Mouse (Mus musculus) hindbrain, embryonic 10.5 days (tissue): ENCODE results near the gene Svep1. TPM values are rescaled to one million over a fixed set of nuclear protein-coding genes. Genes with fewer than 3 reads are reported as not detected.

Experiments
- DNase-seq: peaks from one replicate; pipeline ENCODE4 v3.0.0-alpha.2; 2017; ENCODE audit warnings: low spot score
- H3K27ac ChIP-seq: fragments of 300-500 bp; sonication (generic); 2 replicates; pipeline ENCODE4 v1.5.1; 2016; ENCODE audit warnings: mild to moderate bottlenecking, moderate library complexity
- H3K27me3 ChIP-seq: fragments of 300-500 bp; sonication (generic); 2 replicates; pipeline ENCODE4 v1.6.1; 2016; ENCODE audit warnings: mild to moderate bottlenecking; ENCODE audit not compliant: poor library complexity, insufficient read depth, severe bottlenecking
- H3K36me3 ChIP-seq: fragments of 300-500 bp; sonication (generic); 2 replicates; pipeline ENCODE4 v1.6.1; 2016; ENCODE audit warnings: mild to moderate bottlenecking, moderate library complexity
- H3K4me1 ChIP-seq: fragments of 300-500 bp; sonication (generic); replicated peaks from 2 replicates; pipeline ENCODE4 v1.6.1; 2016; ENCODE audit warnings: mild to moderate bottlenecking
- H3K4me3 ChIP-seq: fragments of 300-500 bp; sonication (generic); 2 replicates; pipeline ENCODE4 v1.5.1; 2016; ENCODE audit warnings: mild to moderate bottlenecking, moderate library complexity
- H3K9me3 ChIP-seq: fragments of 300-500 bp; sonication (generic); 2 replicates; pipeline ENCODE4 v1.6.1; 2016; ENCODE audit warnings: mild to moderate bottlenecking, moderate library complexity
- WGBS: fragments of 180-500 bp; shearing (Covaris S2); methylation state at CpG from one replicate; pipeline ENCODE4 v1.1.7; 2016; 5-methylcytosine and 5-hydroxymethylcytosine counted together
- polyA plus RNA-seq: library from polyadenylated mRNA; unstranded; fragments of >200 nt; fragmentation: Nextera tagmentation; extraction: Ambion mirVana; gene quantifications from 2 replicates; pipeline ENCODE4 v1.2.1, GENCODE M21; 2016

Svep1 gene
- polyA plus RNA-seq, 1 experiment from 2014 or later, result 2.7 TPM

DNA sequence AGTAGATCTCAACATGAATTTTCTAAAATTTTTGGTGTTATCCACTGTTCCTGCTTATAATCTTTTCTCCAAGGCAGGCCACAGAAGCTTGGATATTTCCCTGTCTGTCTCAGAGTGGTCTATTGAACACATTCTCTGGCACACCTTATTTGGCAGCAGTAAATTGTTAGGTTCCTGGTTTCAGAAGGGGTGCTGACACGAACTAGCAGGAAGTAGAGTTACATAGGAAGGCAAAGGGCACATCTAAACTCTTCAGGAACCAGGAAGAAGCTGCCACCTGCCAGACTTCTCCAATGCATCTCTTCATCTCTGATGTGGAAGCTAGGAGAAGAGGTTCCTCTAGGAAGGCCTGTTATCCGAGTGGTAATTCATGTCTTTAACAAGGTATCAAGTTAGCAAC is 141.9 kb downstream of the Svep1 start:
- no peaks in the 10 kb centered on the region for H3K9me3 ChIP-seq
- no peaks in the 10 kb centered on the region for H3K27me3 ChIP-seq
- WGBS, result 74% methylated on average over 2 of the region's 2 CpGs

DNA sequence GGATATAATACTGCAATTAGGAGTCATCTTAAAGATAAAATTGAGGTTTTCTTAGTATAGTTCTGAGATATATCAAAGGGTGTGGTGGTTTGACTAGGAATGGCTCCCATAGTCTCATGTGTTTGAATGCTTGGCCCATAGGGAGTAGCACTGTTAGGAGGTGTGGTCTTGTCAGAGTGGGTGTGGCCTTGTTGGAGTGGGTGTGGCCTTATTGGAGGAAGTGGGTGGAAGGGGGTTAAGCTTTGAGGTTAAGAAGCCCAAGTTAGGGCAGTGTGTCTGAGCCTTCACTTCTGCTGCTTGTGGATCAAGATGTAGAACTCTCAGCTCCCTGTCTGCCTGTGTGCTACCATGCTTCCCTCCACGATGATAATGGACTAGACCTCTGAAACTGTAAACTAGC is 143.7 kb downstream of the Svep1 start:
- H3K4me1 ChIP-seq, result no peaks in the 10 kb centered on the region
- no peak for DNase-seq
- no peak overlapping the region for H3K4me3 ChIP-seq
- H3K27ac ChIP-seq, result no peak overlapping the region
- 95% methylated on average over 1 of the region's 1 CpGs for WGBS
- no peaks in the 10 kb centered on the region for H3K27me3 ChIP-seq
- no peaks in the 10 kb centered on the region for H3K9me3 ChIP-seq
- H3K36me3 ChIP-seq, result no peaks in the 10 kb centered on the region

More for the DNA sequence above, 141.9 kb downstream of the Svep1 start:
- no peaks in the 10 kb centered on the region for H3K36me3 ChIP-seq
- DNase-seq, result no peak
- no peak overlapping the region for H3K4me3 ChIP-seq
- no peak overlapping the region for H3K27ac ChIP-seq
- H3K4me1 ChIP-seq, result no peaks in the 10 kb centered on the region

DNA sequence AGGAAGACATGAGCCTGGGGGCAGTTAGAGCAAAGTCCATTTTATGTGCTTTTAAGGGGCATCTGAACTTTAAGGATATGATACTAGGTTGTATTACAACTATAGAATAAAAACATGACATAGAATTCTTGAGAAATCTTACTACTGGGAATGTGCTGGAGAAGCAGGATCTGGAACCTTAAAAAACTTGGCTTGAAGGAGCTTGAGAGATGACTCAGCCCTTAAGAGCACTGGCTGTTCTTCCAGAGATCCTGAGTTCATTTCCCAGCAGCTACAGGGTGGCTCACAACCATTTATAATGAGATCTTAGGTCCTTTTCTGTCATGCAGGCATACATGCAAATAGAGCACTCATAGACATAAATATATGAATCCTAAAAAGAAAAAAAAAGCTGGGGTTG is 151.0 kb downstream of the Svep1 start:
- no peak for DNase-seq
- Histone ChIP-seq H3K4me3 (no peak overlapping the region), H3K4me1 (no peaks in the 10 kb centered on the region), H3K27ac (no peak overlapping the region), H3K36me3 (no peaks in the 10 kb centered on the region), H3K27me3 (no peaks in the 10 kb centered on the region), H3K9me3 (no peaks in the 10 kb centered on the region)

DNA sequence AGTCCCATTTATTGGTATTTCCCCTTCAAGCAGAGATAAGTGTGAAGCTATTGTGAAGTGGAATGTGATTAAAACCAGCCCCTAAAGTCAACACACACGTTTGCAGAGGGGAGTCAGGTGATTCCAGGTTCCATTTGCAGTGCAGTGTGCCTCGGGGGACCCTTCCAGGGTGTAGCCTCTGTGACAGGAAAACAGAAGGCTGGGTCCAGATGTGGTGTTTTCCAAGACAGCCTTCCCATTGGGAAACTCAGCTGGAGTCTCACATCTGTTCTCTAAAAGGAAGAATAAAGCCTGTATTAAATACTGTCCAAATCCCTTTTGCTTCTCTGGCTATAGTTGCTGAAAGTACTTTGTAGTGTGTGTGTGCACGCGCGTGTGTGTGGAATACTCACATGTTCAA is 152.2 kb downstream of the Svep1 start:
- WGBS, result 75% methylated on average over 5 of the region's 5 CpGs
- Histone ChIP-seq H3K4me3 (no peak overlapping the region), H3K36me3 (no peaks in the 10 kb centered on the region), H3K9me3 (no peaks in the 10 kb centered on the region), H3K27me3 (no peaks in the 10 kb centered on the region), H3K27ac (no peak overlapping the region), H3K4me1 (no peaks in the 10 kb centered on the region)
- DNase-seq, result no peak

DNA sequence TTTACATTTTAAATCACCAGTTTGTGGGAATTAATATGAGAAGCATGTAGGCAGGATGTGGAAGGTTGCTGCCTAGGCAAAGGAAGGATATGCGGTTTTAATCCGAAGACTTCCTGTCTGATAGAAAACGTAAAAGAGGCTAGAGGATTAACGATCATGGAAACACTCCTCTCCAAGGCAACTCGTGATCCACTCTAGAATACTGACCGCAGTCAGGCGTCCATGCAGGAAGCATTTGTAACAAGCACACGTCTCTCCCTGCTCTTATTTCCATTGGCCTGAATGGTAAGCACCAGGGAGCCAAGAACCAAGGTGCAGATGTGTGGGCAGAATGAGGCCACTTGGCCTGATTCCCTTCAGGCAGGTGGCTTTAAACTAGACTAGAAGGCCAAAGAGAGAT is 155.9 kb downstream of the Svep1 start:
- Histone ChIP-seq H3K36me3 (no peaks in the 10 kb centered on the region), H3K27me3 (no peaks in the 10 kb centered on the region), H3K4me3 (no peak overlapping the region), H3K9me3 (no peaks in the 10 kb centered on the region), H3K27ac (no peak overlapping the region), H3K4me1 (no peaks in the 10 kb centered on the region)
- DNase-seq, result no peak
- 85% methylated on average over 8 of the region's 8 CpGs for WGBS

DNA sequence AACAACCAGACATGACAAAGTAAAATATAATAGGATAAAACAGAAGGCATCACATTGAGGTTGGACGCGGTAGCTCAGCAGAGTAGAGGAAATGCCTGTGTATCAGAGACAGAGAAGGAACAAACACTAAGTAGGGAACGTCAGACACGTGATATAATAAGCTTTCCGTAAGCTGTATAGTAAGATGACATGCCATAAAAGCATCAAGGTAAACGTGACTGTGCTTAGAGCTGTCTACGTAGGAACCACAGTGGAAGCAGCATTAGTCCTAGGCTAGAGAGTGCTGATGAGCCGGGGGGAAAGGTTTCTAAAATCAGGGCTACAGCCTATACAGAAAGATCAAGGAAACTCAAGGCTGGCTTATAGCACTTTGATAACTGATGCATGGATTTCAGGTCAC is 156.4 kb downstream of the Svep1 start:
- no peak for DNase-seq
- Histone ChIP-seq H3K36me3 (no peaks in the 10 kb centered on the region), H3K9me3 (no peaks in the 10 kb centered on the region), H3K27me3 (no peaks in the 10 kb centered on the region), H3K27ac (no peak overlapping the region), H3K4me1 (no peaks in the 10 kb centered on the region), H3K4me3 (no peak overlapping the region)
- 91% methylated on average over 8 of the region's 8 CpGs for WGBS

DNA sequence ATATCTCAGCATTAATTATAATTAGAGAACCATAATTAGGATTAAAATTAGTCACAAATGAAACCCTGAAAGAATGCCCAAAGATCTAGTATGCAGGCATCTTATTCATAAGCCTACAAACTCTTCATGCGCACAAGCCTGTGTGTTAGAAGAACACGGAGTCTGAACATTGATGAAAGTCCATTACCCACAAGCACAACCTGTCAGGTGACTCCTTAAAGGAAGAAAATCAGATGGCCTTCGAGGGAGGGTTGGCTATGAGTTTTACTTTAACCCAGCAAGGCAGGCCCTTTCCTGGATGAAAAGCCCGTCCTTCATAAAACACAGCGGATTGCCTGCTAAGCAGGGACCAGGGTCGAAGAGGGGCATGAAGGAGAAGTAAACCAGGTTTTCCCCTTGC is 161.8 kb downstream of the Svep1 start:
- Histone ChIP-seq H3K36me3 (no peaks in the 10 kb centered on the region), H3K9me3 (no peaks in the 10 kb centered on the region), H3K4me3 (no peak overlapping the region), H3K27me3 (no peaks in the 10 kb centered on the region), H3K27ac (no peak overlapping the region), H3K4me1 (no peaks in the 10 kb centered on the region)
- DNase-seq, result no peak
- 92% methylated on average over 6 of the region's 6 CpGs for WGBS

DNA sequence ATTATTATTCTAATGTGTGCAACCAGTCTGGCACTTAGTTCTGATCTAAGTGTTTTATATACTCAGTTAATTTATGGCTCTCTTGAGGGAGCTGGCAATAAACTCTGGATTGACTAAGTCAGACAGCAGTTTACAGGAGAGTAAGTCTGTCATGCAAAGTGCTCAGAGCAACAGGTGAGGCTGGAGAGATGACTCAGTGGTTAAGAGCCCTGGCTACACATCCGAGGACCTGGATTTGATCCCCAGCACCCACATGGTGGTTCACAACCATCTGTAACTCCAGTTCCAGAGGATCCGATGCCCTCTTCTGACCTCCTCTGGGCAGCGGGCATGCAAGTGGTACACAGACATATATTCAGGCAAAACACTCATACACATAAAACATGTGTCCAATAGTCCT is 162.3 kb downstream of the Svep1 start:
- H3K4me1 ChIP-seq, result no peaks in the 10 kb centered on the region
- H3K27ac ChIP-seq, result no peak overlapping the region
- no peak overlapping the region for H3K4me3 ChIP-seq
- no peaks in the 10 kb centered on the region for H3K36me3 ChIP-seq
- no peak for DNase-seq
- WGBS, result 92% methylated on average over 3 of the region's 3 CpGs
- H3K27me3 ChIP-seq, result no peaks in the 10 kb centered on the region
- no peaks in the 10 kb centered on the region for H3K9me3 ChIP-seq

DNA sequence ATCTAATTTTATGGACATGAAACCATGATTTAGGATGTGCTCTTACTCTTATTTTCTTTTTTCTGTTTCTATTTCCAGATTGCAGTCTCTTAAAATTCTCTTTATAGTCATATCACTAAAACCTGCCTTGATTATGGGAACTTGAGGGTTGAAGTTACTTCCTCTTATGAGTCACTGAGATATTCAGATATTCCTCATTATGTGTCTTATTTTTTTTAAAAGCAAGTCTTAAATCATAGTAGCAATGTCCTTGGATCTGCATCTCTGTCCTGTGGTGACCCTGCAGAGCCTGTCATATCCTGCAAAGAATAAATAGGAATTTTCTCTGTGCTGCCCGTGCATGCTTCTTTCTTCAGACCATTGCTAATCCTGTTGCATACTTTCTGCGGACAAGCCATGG is 166.6 kb downstream of the Svep1 start:
- Histone ChIP-seq H3K36me3 (no peaks in the 10 kb centered on the region), H3K4me1 (no peaks in the 10 kb centered on the region), H3K4me3 (no peak overlapping the region), H3K27me3 (no peaks in the 10 kb centered on the region), H3K27ac (no peak overlapping the region), H3K9me3 (no peaks in the 10 kb centered on the region)
- no peak for DNase-seq
- WGBS, result 92% methylated on average over 2 of the region's 2 CpGs

DNA sequence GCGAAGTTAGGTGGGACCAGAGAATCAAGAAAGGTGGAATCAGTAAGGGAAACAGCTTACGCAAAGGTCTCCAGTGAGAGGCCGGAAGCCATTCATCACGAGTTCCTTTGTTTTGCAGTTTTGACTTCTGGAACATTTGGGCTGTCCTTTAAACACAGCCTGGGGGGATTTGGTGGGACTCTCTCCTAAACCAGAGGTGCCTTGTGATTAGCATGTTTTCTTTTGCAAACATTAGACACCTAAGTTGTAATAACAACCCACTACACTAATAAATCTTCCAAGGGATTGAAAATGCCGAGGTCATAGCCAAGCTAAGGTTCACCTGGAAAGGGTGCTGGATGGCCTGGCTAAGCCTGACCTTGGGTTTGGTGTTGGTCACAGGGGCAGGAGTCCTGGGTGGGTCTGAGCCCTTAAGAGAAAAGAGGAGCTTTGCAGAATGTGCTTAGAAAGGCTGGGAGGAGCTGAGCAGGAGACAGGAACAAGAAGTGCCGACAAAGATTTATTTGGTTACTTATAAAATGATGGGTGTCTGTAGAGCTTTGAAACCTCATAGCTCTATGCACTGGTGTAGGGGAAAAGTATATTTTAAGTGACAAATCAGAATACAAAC is 169.5 kb downstream of the Svep1 start:
- WGBS, result 86% methylated on average over 6 of the region's 6 CpGs

DNA sequence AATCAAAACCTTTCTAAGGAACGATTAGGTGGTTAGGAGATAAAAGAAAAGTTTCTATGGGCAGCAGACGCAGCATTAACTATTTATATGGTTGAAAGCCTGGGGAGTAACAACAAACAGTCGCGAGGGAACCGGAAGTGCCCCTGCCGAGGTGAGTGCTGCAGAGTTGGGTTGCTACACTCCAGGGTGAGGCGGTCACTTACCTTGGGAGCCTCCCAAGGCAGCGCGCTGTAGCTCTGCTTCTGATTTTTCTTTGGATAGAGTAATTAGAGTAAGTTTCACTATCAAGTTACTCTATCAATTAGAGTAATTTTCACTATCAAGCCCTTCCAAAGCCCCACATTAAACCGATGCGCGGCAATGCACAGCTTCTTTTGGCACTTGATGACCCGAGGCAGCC is 172.0 kb downstream of the Svep1 start:
- Histone ChIP-seq H3K4me1 (no peaks in the 10 kb centered on the region), H3K27ac (no peak overlapping the region), H3K4me3 (no peak overlapping the region), H3K36me3 (no peaks in the 10 kb centered on the region), H3K9me3 (peaks cover 7% of the 10 kb centered on the region; the same call in 1 of the 2 replicates), H3K27me3 (no peaks in the 10 kb centered on the region)
- DNase-seq, result no peak
- 58% methylated on average over 13 of the region's 13 CpGs for WGBS

More for the DNA sequence above, 169.5 kb downstream of the Svep1 start:
- Histone ChIP-seq H3K4me1 (no peaks in the 10 kb centered on the region), H3K27ac (no peak overlapping the region), H3K4me3 (no peak overlapping the region), H3K36me3 (no peaks in the 10 kb centered on the region), H3K27me3 (no peaks in the 10 kb centered on the region), H3K9me3 (no peaks in the 10 kb centered on the region)
- DNase-seq, result no peak

DNA sequence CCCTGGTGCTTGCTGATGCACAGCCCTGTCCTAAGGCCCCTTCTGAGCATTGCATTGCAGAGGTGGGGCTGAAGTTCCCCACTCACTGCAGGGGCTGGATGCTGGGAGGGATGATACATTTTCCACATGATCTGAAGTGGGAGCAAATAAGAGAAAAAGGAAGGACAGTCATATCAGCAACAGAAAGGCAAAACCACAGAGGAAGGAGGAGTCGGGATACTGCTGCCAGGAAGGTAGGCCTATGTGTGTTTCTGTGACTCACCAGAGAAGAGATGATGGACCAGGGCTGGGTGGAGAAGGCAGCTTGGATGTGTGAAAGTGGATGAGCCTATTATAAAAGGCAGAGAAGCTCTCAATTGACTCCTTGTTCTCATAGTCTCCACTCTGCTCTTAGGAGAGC is 173.9 kb downstream of the Svep1 start:
- Histone ChIP-seq H3K27me3 (no peaks in the 10 kb centered on the region), H3K27ac (no peak overlapping the region), H3K4me3 (no peak overlapping the region), H3K4me1 (no peaks in the 10 kb centered on the region), H3K9me3 (peaks cover 7% of the 10 kb centered on the region; the same call in 1 of the 2 replicates), H3K36me3 (no peaks in the 10 kb centered on the region)
- 90% methylated on average over 1 of the region's 1 CpGs for WGBS
- no peak for DNase-seq

DNA sequence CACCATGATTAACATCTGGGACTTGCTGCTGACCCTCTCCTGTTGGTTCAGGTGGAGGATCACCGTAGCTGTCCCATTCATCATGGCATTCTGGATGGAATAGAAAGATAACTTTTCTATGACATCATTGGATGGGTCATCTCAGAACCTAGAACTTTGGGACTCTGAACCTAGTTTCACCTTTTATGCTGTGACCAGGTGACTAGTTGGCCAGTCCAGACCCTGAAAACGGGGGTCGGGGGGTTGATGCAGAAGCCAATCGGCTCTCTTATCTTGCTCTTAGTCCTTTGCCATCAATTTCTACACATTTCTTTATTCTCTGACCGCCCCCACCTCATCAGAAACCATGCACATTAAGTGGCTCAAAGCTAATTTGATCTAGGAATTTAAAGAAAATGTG is 197.6 kb downstream of the Svep1 start, which contains the start of gene Txndc8:
TSS of gene Txndc8 (minus strand) at position 101 of the 400 bp plus-strand sequence.
- no peaks in the 10 kb centered on the region for H3K9me3 ChIP-seq
- no peaks in the 10 kb centered on the region for H3K36me3 ChIP-seq
- H3K27ac ChIP-seq, result no peak within 1 kb of the TSS
- DNase-seq, result no peak
- no peaks in the 10 kb centered on the region for H3K27me3 ChIP-seq
- 95% methylated on average over 5 of the region's 5 CpGs for WGBS
- no peak within 1 kb of the TSS for H3K4me3 ChIP-seq
- no peaks in the 10 kb centered on the region for H3K4me1 ChIP-seq

DNA sequence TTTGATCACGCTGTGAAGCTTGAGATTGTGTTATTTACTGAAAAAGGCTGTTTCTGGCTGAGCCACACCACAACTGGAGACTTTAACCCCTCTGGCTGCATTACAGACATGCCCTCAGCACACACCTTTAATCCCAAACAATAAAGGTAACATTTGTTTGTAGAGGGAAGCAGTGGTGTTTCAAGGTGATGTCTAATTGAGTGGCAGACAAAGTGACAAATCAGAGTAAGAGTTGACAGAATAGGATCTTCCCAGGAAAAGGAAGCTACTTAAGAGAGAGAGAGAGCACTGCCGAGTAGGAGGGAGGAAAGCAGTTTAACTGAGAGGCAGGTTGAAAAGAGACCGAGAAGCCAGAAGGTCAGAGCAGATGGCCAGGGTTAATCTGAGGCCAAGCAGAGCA is 203.2 kb downstream of the Svep1 start:
- H3K4me3 ChIP-seq, result no peak overlapping the region
- 72% methylated on average over 3 of the region's 3 CpGs for WGBS
- H3K36me3 ChIP-seq, result no peaks in the 10 kb centered on the region
- no peaks in the 10 kb centered on the region for H3K4me1 ChIP-seq
- no peaks in the 10 kb centered on the region for H3K27me3 ChIP-seq
- no peak overlapping the region for H3K27ac ChIP-seq
- no peaks in the 10 kb centered on the region for H3K9me3 ChIP-seq
- no peak for DNase-seq
